Mouse (Mus musculus) testis, adult 2 months (tissue): ENCODE results near the gene Iqsec1.

Source experiments
- CTCF ChIP-seq: fragments of 200-500 bp; IDR thresholded peaks from 2 replicates; pipeline ENCODE4 v1.5.1; 2012; ENCODE audit warnings: low read depth, mild to moderate bottlenecking, inconsistent platforms, low read length, moderate library complexity; ENCODE audit not compliant: control insufficient read depth, insufficient read depth, insufficient replicate concordance
- POLR2A ChIP-seq: fragments of 200-500 bp; IDR thresholded peaks from 2 replicates; pipeline ENCODE4 v1.6.1; 2012; ENCODE audit warnings: low read depth, mild to moderate bottlenecking, inconsistent platforms, low read length, moderate library complexity; ENCODE audit not compliant: control insufficient read depth

DNA sequence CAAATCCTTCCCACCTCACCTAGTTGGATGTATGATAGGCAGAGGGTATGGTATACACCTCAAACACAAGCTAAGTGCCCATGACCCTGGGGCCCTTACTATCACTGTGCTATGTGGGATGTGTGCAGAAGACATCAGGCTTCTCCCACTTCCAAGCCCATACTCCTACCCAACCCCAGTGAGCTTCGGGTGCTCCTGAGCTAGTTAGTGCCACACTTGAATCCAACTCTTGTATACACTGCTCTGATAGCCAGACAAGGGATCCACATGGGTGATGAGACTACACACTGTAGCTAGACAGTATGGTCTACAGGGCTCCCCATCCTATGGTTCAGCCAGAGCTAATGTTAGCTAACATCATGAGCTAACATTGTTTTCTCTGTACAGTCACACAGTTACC is 102.9 kb downstream of the Iqsec1 start:
- TF ChIP-seq CTCF (no peak), POLR2A (no peak)
